Mouse (Mus musculus): ENCODE measurements around the gene Nav2. TPM values are rescaled to one million over a fixed set of nuclear protein-coding genes. Genes with fewer than 3 reads are reported as not detected.

The Nav2 gene
- total RNA-seq, 2 experiments from 2014 or later, result 200 to 220 TPM

- intact Hi-C loops (cut with DNase I), result no loop called here
- DNase-seq, result peak; percentile 37
These were observed 395.3 kb downstream of the Nav2 start for GRCm38 (mm10) chr7:49303600-49304411.

- DNase-seq, result no peak
- intact Hi-C loops (cut with DNase I), result no loop called here
These were observed 399.2 kb downstream of the Nav2 start for GRCm38 (mm10) chr7:49307717-49308116.

GRCm38 (mm10) chr7:49309746-49310145, 401.2 kb downstream of the Nav2 start:
- no peak for DNase-seq
- intact Hi-C loops (cut with DNase I), result no loop called here

- peak; percentile 53 for DNase-seq
- intact Hi-C loops (cut with DNase I), result no loop called here
These were observed 405.4 kb downstream of the Nav2 start for GRCm38 (mm10) chr7:49313945-49314344.

- intact Hi-C loops (cut with DNase I), result no loop called here
- no peak for DNase-seq
These were observed 406.5 kb downstream of the Nav2 start for GRCm38 (mm10) chr7:49315033-49315432.

GRCm38 (mm10) chr7:49316600-49316999, 408.1 kb downstream of the Nav2 start:
- intact Hi-C loops (cut with DNase I), result no loop called here
- no peak for DNase-seq

GRCm38 (mm10) chr7:49318183-49318897, 409.8 kb downstream of the Nav2 start:
- DNase-seq, result no peak
- intact Hi-C loops (cut with DNase I), result no loop called here

GRCm38 (mm10) chr7:49318898-49319293, 410.4 kb downstream of the Nav2 start:
- intact Hi-C loops (cut with DNase I), result no loop called here
- no peak for DNase-seq

GRCm38 (mm10) chr7:49319981-49320380, 411.5 kb downstream of the Nav2 start:
- intact Hi-C loops (cut with DNase I), result no loop called here
- DNase-seq, result no peak

GRCm38 (mm10) chr7:49321124-49321531, 412.6 kb downstream of the Nav2 start:
- intact Hi-C loops (cut with DNase I), result no loop called here
- peak; percentile 82 for DNase-seq

GRCm38 (mm10) chr7:49322179-49322578, 413.7 kb downstream of the Nav2 start:
- no peak for DNase-seq
- intact Hi-C loops (cut with DNase I), result no loop called here

- no peak for DNase-seq
These were observed 416.1 kb downstream of the Nav2 start for GRCm38 (mm10) chr7:49324575-49324974.

GRCm38 (mm10) chr7:49326136-49326722, 417.7 kb downstream of the Nav2 start:
- DNase-seq, result no peak
- intact Hi-C loops (cut with DNase I), result no loop called here

More at GRCm38 (mm10) chr7:49324575-49324974, 416.1 kb downstream of the Nav2 start:
- intact Hi-C loops (cut with DNase I), result no loop called here

- intact Hi-C loops (cut with DNase I), result no loop called here
- no peak for DNase-seq
These were observed 418.6 kb downstream of the Nav2 start for GRCm38 (mm10) chr7:49326967-49327742.

- peak; percentile 49 for DNase-seq
- intact Hi-C loops (cut with DNase I), result no loop called here
These were observed 421.7 kb downstream of the Nav2 start for GRCm38 (mm10) chr7:49330181-49330580.

- intact Hi-C loops (cut with DNase I), result no loop called here
- no peak for DNase-seq
These were observed 423.4 kb downstream of the Nav2 start for GRCm38 (mm10) chr7:49331939-49332338.

- DNase-seq, result no peak
- intact Hi-C loops (cut with DNase I), result no loop called here
These were observed 424.1 kb downstream of the Nav2 start for GRCm38 (mm10) chr7:49332644-49333043.

- DNase-seq, result no peak
- intact Hi-C loops (cut with DNase I), result no loop called here
These were observed 425.6 kb downstream of the Nav2 start for GRCm38 (mm10) chr7:49334163-49334562.

- intact Hi-C loops (cut with DNase I), result no loop called here
- no peak for DNase-seq
These were observed 426.5 kb downstream of the Nav2 start for GRCm38 (mm10) chr7:49335056-49335455.

GRCm38 (mm10) chr7:49336725-49337124, 428.2 kb downstream of the Nav2 start:
- intact Hi-C loops (cut with DNase I), result no loop called here
- DNase-seq, result peak; percentile 53

GRCm38 (mm10) chr7:49337710-49338109, 429.2 kb downstream of the Nav2 start:
- DNase-seq, result no peak
- intact Hi-C loops (cut with DNase I), result no loop called here

Data from left cerebral cortex, postnatal 4 days (tissue).